Mouse (Mus musculus): Measurements from ENCODE around the gene Xbp1. TPM values are rescaled to one million over a fixed set of nuclear protein-coding genes. Genes with fewer than 3 reads are reported as not detected.
"Not testable (repeated sequence)": the region's sequence is repeated elsewhere in the genome, so short reads cannot be mapped to it uniquely, and the experiment has no call there.

Gene Xbp1
- polyA plus RNA-seq (2012; rRNA removed) = 63.7 and 75.6 TPM in 2 replicates

- no peaks in the 10 kb centered on the region; the same call in 1 of the 2 replicates for H3K4me1 ChIP-seq (ENCODE audit: control insufficient read depth, insufficient read depth, insufficient read length)
- peaks cover 20% of the 10 kb centered on the region for H3K36me3 ChIP-seq (ENCODE audit: control insufficient read depth, insufficient read depth, low read length)
- DNase-seq (ENCODE audit: low read depth in 1 of 2, low spot score in 2 of 2) = peak; percentile 77 to 95
- no peaks in the 10 kb centered on the region for H3K27me3 ChIP-seq (ENCODE audit: control insufficient read depth, insufficient read depth, low read length)
- peak within 1 kb of the TSS; percentile 89 for H3K4me3 ChIP-seq (ENCODE audit: extremely low read depth, insufficient read depth, insufficient read length)
- H3K27ac ChIP-seq (ENCODE audit: insufficient read depth, low read length) = peak within 1 kb of the TSS; percentile 88
- no peak for TF ChIP-seq CTCF (IDR thresholded peaks at IDR 0.05; ENCODE audit: extremely low read depth, insufficient read depth, insufficient read length, insufficient replicate concordance)
- peak; percentile 84 for TF ChIP-seq POLR2A (IDR thresholded peaks at IDR 0.05; ENCODE audit: low read depth, low read length)
- WGBS = under 1% methylated on average over 68 of the region's 72 CpGs
Measured at GRCm38 (mm10) chr11:5520412-5521265, at the start of gene Xbp1. TSS of gene Xbp1 (plus strand) at chr11:5520659.

GRCm38 (mm10) chr11:5474130-5474529 lies 46.3 kb upstream of the Xbp1 start:
- Histone ChIP-seq H3K36me3 (ENCODE audit: control insufficient read depth, insufficient read depth, low read length) (no peaks in the 10 kb centered on the region), H3K4me3 (ENCODE audit: extremely low read depth, insufficient read depth, insufficient read length) (no peak overlapping the region), H3K27ac (ENCODE audit: insufficient read depth, low read length) (no peak overlapping the region), H3K27me3 (ENCODE audit: control insufficient read depth, insufficient read depth, low read length) (no peaks in the 10 kb centered on the region), H3K4me1 (ENCODE audit: control insufficient read depth, insufficient read depth, insufficient read length) (no peaks in the 10 kb centered on the region)
- peak; percentile 39 to 41 for DNase-seq (ENCODE audit: low read depth in 1 of 2, low spot score in 2 of 2)
- 17% methylated on average over 5 of the region's 5 CpGs for whole genome bisulfite sequencing
- no peak for TF ChIP-seq POLR2A (IDR thresholded peaks at IDR 0.05; ENCODE audit: low read depth, low read length)
- TF ChIP-seq CTCF (IDR thresholded peaks at IDR 0.05; ENCODE audit: extremely low read depth, insufficient read depth, insufficient read length, insufficient replicate concordance) = peak; percentile 32; the same call in 1 of the 2 replicates

GRCm38 (mm10) chr11:5475556-5476118 lies 44.8 kb upstream of the Xbp1 start:
- H3K4me3 ChIP-seq (ENCODE audit: extremely low read depth, insufficient read depth, insufficient read length); H3K27ac ChIP-seq (ENCODE audit: insufficient read depth, low read length); DNase-seq (ENCODE audit: low read depth in 1 of 2, low spot score in 2 of 2); H3K36me3 ChIP-seq (ENCODE audit: control insufficient read depth, insufficient read depth, low read length); H3K4me1 ChIP-seq (ENCODE audit: control insufficient read depth, insufficient read depth, insufficient read length); H3K27me3 ChIP-seq (ENCODE audit: control insufficient read depth, insufficient read depth, low read length): not testable (repeated sequence)
- WGBS = 88% methylated on average over 2 of the region's 2 CpGs

GRCm38 (mm10) chr11:5476806-5477205 lies 43.7 kb upstream of the Xbp1 start:
- 90% methylated on average over 4 of the region's 4 CpGs for WGBS

GRCm38 (mm10) chr11:5478193-5478592 lies 42.3 kb upstream of the Xbp1 start:
- no peaks in the 10 kb centered on the region for H3K36me3 ChIP-seq (ENCODE audit: control insufficient read depth, insufficient read depth, low read length)
- H3K27me3 ChIP-seq (ENCODE audit: control insufficient read depth, insufficient read depth, low read length) = no peaks in the 10 kb centered on the region
- TF ChIP-seq CTCF (IDR thresholded peaks at IDR 0.05; ENCODE audit: extremely low read depth, insufficient read depth, insufficient read length, insufficient replicate concordance) = no peak
- 75% methylated on average over 7 of the region's 7 CpGs for WGBS
- no peak overlapping the region for H3K27ac ChIP-seq (ENCODE audit: insufficient read depth, low read length)
- no peaks in the 10 kb centered on the region for H3K4me1 ChIP-seq (ENCODE audit: control insufficient read depth, insufficient read depth, insufficient read length)
- no peak for DNase-seq (ENCODE audit: low read depth in 1 of 2, low spot score in 2 of 2)
- H3K4me3 ChIP-seq (ENCODE audit: extremely low read depth, insufficient read depth, insufficient read length) = no peak overlapping the region

More at GRCm38 (mm10) chr11:5476806-5477205, 43.7 kb upstream of the Xbp1 start:
- no peak for TF ChIP-seq CTCF (IDR thresholded peaks at IDR 0.05; ENCODE audit: extremely low read depth, insufficient read depth, insufficient read length, insufficient replicate concordance)
- no peak for TF ChIP-seq POLR2A (IDR thresholded peaks at IDR 0.05; ENCODE audit: low read depth, low read length)
- DNase-seq (ENCODE audit: low read depth in 1 of 2, low spot score in 2 of 2) = no peak
- Histone ChIP-seq H3K27ac (ENCODE audit: insufficient read depth, low read length) (no peak overlapping the region), H3K4me1 (ENCODE audit: control insufficient read depth, insufficient read depth, insufficient read length) (no peaks in the 10 kb centered on the region), H3K27me3 (ENCODE audit: control insufficient read depth, insufficient read depth, low read length) (no peaks in the 10 kb centered on the region), H3K4me3 (ENCODE audit: extremely low read depth, insufficient read depth, insufficient read length) (no peak overlapping the region), H3K36me3 (ENCODE audit: control insufficient read depth, insufficient read depth, low read length) (no peaks in the 10 kb centered on the region)

GRCm38 (mm10) chr11:5478831-5479230 lies 41.6 kb upstream of the Xbp1 start:
- TF ChIP-seq CTCF (IDR thresholded peaks at IDR 0.05; ENCODE audit: extremely low read depth, insufficient read depth, insufficient read length, insufficient replicate concordance) = no peak
- no peak for TF ChIP-seq POLR2A (IDR thresholded peaks at IDR 0.05; ENCODE audit: low read depth, low read length)
- Histone ChIP-seq H3K4me3 (ENCODE audit: extremely low read depth, insufficient read depth, insufficient read length) (no peak overlapping the region), H3K36me3 (ENCODE audit: control insufficient read depth, insufficient read depth, low read length) (no peaks in the 10 kb centered on the region), H3K27me3 (ENCODE audit: control insufficient read depth, insufficient read depth, low read length) (no peaks in the 10 kb centered on the region), H3K4me1 (ENCODE audit: control insufficient read depth, insufficient read depth, insufficient read length) (no peaks in the 10 kb centered on the region), H3K27ac (ENCODE audit: insufficient read depth, low read length) (no peak overlapping the region)
- 90% methylated on average over 3 of the region's 3 CpGs for WGBS
- no peak for DNase-seq (ENCODE audit: low read depth in 1 of 2, low spot score in 2 of 2)

- DNase-seq (ENCODE audit: low read depth in 1 of 2, low spot score in 2 of 2) = no peak
- WGBS = 95% methylated on average over 13 of the region's 13 CpGs
- no peaks in the 10 kb centered on the region for H3K36me3 ChIP-seq (ENCODE audit: control insufficient read depth, insufficient read depth, low read length)
Measured at GRCm38 (mm10) chr11:5482581-5482980, 37.9 kb upstream of the Xbp1 start.

More at GRCm38 (mm10) chr11:5482581-5482980, 37.9 kb upstream of the Xbp1 start:
- no peak overlapping the region for H3K27ac ChIP-seq (ENCODE audit: insufficient read depth, low read length)
- H3K4me1 ChIP-seq (ENCODE audit: control insufficient read depth, insufficient read depth, insufficient read length) = no peaks in the 10 kb centered on the region
- TF ChIP-seq POLR2A (IDR thresholded peaks at IDR 0.05; ENCODE audit: low read depth, low read length) (no peak), CTCF (IDR thresholded peaks at IDR 0.05; ENCODE audit: extremely low read depth, insufficient read depth, insufficient read length, insufficient replicate concordance) (no peak)
- H3K27me3 ChIP-seq (ENCODE audit: control insufficient read depth, insufficient read depth, low read length) = no peaks in the 10 kb centered on the region
- no peak overlapping the region for H3K4me3 ChIP-seq (ENCODE audit: extremely low read depth, insufficient read depth, insufficient read length)

Measured in spleen, adult 2 months (tissue).